Mouse (Mus musculus) frontal cortex, adult 2 months (tissue): Measurements from ENCODE around the gene C1rl. TPM values are rescaled to one million over a fixed set of nuclear protein-coding genes. Genes with fewer than 3 reads are reported as not detected.

ENCODE experiments used
- DNase-seq, 2 experiments: peaks; one replicate each; pipeline ENCODE4 v3.0.0; 2022; ENCODE audit warnings: low spot score in 1 of 2; ENCODE audit errors: extremely low spot score in 1 of 2
- polyA plus RNA-seq: library from polyadenylated mRNA; depleted of rRNA; stranded (reverse); fragments of >200 nt; gene quantifications from 2 replicates; pipeline ENCODE4 v1.2.3, GENCODE M21; 2012; rRNA removed

Gene C1rl
- polyA plus RNA-seq: 0.19 and 0.36 TPM in 2 replicates

DNA sequence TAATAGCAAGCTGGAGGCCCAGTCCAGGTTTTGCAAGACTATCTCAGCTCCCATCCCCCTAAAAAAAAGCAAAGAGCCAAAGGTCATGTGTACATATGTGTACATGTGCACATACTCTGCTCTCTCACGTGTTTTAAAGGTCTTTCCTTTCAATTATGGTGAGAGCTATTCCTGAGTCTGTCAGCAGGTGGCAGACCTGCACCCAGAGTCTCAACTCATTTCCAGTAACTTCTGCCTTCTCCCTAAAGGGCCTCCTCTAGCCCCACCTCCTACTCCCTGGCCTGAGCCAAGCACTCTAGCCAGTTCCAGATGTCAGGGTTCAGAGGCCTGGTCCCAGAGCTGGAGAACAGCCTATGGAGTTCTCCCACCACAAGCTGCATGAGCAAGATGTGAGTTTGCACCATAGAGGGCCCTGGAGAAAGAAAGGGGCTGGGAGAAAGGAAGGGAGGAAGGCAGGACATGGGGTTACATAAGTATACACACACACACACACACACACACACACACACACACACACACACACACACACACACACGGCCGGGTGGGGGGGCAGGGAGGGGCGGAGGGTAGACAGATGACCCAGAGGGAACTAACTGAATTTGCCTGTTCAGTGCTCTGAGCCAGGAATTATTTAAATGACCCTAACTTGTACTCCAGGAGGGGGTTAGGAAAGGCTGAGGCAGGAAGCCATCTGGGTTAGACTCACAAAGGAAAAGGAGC lies at the start of gene C1rl:
Gene C1rl (plus strand): TSS at position 272 of the 720 bp plus-strand sequence.
- peak; percentile 41 to 85 for DNase-seq

DNA sequence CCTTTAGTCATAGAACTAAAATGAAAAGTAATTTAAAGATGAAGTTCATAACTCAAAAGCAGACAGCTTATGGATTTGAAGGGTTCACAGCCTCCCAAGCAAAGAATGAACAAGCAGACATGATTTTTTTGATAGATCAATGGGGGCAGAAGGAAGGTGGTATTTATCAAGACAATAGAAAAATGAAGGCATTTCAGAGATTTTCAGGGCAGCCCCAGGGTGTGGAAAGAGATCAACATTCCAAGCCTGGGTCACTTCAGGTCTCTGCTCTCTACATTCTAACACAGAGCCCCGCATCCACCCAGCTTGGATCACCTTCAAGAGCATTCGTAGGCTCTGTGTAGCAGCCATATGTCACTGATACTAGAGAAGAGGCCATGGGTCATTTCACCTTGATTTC lies 49.6 kb upstream of the C1rl start:
- DNase-seq: no peak

DNA sequence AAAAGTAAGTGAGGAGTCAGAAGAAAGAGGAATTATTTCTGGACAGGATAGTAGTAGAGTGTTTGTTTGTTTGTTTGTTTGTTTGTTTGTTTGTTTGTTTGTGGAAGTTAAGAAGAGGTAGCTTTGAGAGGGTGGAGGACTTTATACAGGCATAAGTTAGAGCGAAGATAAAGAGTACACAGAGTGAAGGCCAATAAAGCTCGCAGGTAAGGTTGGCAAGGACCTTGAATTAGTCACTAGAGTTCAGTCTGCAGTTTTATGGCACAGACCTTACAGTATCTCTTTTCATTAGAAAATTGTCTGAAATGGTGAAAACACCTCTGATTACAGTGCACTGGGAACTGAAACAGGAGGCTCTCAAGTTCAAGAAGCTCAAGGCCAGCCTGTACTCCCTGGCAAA lies 46.9 kb upstream of the C1rl start:
- no peak for DNase-seq

DNA sequence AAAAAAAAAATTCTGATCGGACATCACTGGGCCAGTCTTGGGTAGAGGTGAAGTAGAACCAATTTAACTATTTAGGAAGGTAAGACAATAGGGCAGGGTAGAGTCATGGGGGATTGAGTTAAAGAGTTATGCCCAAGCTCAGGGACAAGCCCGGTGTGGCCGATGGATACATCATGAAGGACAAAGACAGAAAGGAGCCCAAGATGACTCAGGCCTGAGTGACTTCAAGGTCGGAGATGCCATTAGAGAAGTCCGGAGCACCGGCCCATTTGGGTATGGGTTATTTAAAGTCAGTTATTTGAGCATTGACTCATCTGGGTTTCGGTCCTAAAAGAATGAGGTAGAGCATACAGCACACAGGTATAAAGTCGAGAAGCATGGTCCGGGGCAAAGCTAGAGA lies 46.5 kb upstream of the C1rl start:
- DNase-seq: no peak

DNA sequence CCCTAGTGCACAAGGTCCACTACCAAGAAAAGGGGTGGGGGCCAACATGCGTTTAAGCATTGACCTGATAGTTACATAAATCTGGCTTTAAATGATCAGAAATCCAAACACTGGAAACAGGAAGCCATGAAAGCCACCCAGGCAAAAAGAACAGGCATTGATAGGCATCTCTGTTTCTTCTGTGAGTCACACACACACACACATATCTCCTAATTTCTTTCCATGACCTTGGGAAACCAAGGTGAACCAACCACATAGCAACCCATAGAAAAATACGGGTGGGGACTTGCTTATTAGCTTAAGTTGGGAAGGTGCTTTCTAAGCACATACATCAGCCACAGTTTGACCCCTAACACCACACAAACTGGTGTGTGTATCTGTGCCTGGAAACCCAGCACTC lies 45.6 kb upstream of the C1rl start:
- no peak for DNase-seq

DNA sequence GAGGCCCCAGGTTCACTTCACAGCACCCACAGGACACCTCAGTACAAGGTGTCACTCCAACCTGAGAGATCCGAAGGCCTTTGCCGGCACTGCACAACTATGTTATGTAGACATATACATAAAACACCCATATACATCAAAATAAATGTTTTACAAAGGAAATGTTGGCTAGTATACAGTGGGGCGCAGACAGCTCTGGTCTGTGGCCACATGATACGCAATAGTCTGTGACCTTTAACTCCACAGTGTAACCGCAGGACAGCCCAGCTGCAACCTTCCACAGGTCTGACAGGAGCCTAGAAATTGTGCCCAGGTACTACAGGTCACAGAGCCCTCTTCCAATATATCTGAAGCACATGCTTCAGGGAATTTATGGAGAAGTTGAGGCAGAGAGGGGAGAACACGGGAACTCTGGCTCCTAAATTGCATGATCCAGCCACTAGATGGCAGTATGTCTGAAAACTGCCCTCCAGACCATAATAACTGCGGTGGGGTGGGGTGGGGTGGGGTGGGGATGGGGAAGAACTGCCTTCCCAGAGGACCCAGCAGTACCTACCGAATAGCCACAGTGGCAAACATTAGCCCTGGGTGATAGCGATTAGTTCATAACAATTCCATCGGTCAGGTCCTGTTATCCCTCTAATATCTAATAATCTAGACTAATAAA lies 44.6 kb upstream of the C1rl start:
- peak in 1 of 2 experiments; percentile 52 for DNase-seq

DNA sequence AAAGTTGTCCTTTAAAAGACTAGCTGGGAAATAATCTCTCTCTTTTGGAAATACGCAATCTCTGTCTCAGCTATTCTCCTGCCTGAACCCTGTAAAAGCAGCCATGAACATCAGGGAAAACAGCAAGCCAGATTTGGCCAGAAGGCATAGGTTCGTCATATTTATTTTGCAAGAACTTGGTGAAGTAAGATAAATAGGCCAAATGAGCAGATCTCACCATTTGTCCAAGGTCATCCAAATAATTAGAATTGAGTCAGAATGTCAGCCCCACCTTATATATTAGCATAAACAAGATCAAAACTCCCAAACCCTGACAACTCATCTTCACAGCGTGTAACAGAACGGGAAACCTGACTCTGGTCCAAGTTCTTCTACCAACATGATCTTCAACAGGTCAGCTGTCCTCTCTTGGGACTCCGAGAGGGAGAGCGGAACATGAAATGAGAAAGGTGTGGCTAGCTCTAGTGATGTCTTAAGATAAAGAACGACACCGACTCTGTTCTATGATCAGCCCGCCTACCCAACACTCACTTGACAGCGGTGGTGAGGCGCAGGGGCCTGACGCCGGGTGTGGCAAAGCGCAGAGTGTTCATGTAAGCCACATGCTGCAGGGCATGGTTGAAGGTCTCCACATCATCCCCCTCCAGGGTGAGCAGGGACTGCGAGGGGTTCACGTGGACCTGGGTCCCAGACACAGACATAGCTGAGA lies 43.8 kb upstream of the C1rl start:
- DNase-seq: no peak

DNA sequence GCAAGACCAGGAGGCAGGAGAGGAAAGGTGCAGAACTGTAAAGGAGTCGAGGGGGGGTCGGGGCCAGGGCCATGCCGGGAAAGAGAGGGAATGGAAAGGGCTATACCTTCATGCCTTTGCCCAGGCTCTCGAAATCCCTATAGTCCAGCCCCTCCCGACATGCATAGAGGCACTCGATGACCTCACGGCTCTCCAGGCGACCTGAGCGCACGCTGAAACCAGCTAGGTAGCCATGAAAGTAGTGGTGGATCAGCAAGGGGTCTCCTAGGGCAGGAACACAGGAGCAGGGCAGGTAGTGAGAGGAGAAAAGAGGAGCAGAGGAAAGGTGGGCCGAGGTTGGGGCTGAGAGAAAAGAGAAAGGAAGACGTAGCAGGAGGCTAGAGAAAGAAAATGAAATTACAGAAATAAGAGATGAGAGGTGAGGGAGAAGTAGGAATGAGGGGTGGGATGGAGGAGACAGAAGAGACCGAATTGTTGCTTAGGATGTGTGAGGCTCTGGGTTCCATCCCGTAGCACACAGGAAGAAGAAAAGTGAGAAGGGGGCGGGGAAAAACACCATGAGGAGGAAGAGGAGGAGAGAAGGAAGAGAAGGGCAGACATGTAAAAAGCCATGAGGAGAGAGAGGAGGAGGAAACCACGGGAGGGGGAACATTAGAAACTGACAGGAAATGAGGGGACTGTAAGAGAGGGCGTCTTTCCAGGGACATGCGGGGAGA lies 43.1 kb upstream of the C1rl start:
- no peak for DNase-seq

DNA sequence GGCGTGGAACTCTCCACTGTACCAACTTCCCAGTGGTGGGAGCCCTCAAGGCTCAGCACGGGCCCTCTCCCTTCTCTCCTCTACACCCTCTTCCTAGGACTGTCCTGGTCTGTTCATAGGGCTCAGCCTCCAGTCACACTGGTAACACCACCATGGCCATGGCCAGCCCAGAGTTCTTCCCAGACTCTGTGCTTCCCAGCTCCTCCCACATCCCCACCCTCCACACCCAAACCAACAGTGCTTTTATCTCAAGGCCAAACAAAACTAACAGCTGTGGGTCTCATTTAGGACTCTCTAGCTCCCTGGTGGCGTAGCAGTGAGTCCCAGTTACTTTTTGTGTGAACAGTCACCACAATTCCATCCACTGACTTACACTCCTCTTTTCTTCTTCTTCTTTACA lies 40.9 kb upstream of the C1rl start:
- no peak for DNase-seq

DNA sequence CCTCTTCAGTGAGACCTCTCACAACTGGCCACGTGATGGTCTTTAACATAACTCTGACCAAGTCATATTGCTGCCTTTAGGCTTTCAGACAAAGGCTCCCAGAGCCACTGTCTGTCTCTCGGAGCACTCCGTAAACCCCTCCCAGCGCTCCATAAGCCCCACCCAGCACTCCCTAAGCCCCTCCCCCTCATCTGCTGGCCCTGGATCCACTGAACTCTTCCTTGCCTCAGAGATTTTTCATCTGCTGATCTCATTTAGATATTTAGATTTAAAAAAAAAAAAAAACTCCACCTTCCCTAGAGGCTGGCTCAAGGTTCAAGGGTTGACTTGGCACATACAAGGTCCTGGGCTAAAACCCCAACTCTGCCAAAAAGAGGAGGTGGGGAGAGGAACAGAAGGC lies 39.2 kb upstream of the C1rl start:
- DNase-seq: no peak

DNA sequence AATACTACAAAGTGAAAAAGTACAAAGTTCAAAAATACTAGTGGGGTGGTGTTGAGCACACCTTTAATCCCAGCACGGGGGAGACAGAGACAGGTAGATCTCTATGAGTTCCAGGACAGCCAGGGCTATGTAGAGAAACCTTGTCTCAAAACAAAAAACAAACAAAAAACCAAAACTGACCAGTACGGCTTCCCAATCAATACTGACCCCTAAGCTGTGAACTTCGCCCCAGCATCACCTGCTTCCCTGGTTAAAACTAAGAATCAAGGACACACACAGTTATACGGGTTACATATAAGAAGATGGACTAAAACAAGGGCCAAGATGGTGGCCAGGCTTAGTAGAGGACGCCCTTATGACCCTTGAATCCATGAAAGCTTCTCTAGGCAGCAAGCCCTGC lies 36.7 kb upstream of the C1rl start:
- no peak for DNase-seq

DNA sequence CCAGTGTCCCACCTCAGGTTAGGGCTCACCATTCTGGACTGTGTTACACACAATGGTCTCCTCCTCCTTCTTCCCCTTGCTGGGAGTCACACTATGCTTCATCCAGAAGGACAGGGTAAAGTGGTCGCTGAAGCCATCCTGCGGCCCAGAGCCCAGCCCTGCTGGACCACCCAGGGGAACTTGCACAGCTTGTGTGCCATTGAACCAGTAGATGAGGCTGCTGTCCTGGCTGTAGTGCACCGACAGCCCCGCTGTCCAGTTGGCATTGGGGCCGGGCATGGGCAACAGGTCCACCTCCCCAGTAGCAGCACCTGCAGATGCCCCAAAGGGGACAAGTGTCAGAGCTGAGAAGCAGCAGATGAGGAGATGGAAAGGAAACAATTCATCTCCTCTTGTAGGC lies 35.1 kb upstream of the C1rl start:
- DNase-seq: no peak

DNA sequence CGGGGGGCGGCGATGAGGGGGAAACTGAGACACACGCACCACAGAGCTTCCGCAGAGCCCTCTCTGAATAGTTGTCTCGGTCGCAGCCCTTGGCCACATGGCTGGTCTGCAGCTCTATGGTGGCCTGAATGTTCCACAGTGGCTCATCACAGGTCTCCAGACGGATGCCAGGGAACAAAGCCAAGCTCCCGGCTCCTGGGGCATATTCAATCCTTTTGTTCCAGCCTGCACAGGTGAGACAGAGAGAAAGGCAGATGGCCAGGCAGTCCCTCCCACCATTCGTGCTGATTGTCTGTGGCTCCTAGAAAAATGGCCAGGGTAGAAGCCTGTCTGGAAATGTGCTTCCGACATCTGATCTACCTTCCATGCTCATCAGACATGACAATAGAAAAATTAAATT lies 34.4 kb upstream of the C1rl start:
- DNase-seq: no peak

DNA sequence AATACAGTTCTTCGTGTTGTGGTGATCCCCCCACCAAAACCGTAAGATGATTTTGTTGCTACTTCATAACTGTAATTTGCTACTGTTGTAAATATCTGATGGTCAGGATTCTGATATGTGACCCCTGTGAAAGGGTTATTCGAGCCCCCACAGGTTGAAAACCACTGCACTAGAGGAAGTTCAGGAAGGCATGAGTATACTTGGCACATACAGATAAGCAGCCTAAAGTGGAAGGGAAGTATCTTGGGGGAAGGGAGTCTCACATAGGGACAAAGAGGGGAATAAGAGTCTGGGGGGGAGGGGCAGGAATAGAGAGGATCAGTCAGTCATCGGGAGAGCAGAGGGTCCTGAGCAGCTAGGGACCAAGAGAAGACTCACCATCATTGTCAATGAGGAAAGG lies 33.5 kb upstream of the C1rl start:
- DNase-seq: no peak

DNA sequence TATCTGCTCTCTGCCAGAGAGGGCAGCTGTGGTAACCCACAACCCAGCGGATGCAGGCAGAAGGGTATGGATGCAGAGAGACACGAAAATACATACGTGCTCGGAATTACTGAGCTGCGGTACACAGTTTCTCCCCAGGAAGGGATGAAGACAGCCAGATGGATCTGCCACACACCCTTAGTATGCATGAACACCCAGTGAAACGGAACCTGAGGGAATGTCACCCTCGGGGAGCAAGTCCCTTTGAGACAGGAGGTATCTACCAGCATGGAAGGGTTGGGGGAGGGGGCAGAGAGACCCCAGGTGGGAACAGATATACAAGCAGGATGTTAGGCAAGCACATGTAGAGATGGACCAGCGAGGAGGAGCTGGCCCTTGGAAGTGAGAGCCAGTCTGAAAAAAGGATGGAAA lies 29.0 kb upstream of the C1rl start:
- no peak for DNase-seq

DNA sequence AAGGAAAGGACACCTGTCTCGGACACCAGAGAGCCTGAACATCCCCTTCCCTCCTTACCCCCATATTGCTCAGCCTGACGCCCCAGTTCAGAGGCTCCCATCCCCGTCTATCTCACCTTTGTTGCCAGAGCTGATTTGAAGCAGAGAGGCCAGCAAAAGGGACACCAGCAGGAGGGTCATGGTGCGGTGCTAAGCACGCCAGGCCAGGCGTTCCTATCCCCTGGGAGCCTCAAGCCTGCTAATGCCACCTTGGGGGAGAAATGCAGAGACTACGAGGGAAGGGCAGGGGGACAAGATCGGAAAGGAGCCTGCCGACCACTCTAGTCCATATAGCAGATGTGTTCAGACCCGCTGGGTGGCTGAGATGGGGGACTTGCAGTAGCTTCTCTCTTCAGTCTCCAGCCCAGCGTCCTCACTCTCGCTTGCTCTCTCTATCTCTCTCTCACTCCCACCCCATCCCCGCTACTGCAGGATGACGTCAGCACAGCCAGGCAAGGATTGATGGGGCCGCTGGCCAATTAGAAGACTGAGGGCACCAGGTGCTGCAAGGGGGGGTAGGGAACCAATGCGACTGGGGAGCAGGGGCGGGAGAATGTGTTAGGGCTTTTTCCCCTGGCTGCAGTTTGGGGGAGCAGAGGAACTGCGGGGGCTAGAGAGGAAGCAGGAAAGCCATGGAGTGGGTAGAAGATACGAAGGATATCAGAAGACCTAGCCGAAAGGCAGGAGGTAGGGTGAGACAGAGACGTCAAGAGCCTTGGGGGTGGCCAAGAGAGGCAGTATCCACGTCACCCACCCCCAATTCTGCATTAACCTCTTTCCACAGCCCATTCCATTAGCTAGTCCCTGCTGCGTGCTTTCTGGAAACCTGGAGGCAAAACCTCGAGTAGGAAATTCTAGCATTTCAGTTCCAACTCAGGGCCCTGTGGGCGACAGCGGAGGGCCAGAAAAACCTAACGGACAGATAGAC lies 28.3 kb upstream of the C1rl start, which contains the start of gene Clstn3:
Gene Clstn3 (minus strand): TSS at position 490 of the 967 bp plus-strand sequence.
- DNase-seq: peak; percentile 92 to 97

DNA sequence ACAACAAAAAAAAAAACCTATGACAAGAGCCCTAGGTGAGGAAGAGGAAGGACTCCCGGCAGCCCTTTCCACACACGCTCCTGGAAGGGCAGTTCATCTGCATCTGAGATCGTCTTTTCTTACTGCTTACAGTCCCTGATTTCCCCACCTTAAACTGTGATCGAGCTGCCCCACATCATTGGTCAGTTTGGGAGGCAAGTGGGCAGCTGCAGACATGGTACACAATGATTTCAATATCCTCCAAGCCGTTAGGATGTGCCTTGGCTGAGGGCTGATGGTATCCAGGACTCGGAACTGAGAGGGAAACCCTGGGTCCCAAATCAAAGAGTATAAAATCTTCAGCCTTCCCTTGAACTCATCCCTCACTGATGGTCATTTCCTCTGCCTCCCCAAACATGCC lies 27.6 kb upstream of the C1rl start:
- no peak for DNase-seq

DNA sequence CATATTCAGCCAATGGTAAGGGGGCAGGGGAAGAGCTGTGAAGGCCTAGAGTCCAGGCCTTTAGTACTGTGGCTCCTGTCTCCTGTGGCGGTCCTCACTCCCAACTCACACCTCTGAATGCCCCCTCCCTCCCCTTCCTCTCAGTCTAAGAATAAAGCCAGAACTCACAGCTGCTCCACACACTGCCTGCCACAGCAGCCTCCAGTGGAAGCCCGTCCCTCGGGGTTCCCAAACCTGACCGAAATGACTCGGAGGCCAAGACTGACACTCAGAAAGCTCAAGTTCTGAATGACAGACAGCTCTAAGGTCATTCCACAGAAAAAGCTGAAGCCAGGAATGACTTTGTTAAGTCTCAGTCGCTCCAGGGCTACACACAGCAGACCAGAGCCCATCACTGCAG lies 27.2 kb upstream of the C1rl start:
- DNase-seq: no peak

DNA sequence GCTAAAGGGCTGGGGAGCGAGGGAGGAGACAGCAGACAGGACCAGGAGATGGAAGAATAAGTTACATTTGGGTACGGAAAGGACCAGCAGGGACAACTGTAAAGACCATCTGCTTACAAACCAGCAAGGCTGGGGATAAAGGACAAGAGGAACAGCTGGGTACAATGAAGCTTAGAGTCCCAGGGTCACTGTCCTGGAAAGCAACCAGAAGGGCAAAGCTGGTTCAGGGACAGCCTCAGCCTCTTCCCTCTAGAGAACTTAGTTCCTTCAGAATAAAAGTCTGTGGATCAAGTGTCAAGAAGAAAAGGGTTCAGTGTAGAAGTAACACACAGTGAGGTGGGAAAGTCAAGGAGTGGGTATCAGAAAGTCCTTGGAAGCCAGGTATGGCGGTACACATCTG lies 21.8 kb upstream of the C1rl start:
- DNase-seq: no peak
